Mouse (Mus musculus) testis, adult 2 months (tissue): Measurements from ENCODE around the gene Cep112.

Experiments
- CTCF ChIP-seq: fragments of 200-500 bp; IDR thresholded peaks from 2 replicates; pipeline ENCODE4 v1.5.1; 2012; ENCODE audit warnings: low read depth, mild to moderate bottlenecking, inconsistent platforms, low read length, moderate library complexity; ENCODE audit not compliant: control insufficient read depth, insufficient read depth, insufficient replicate concordance
- POLR2A ChIP-seq: fragments of 200-500 bp; IDR thresholded peaks from 2 replicates; pipeline ENCODE4 v1.6.1; 2012; ENCODE audit warnings: low read depth, mild to moderate bottlenecking, inconsistent platforms, low read length, moderate library complexity; ENCODE audit not compliant: control insufficient read depth

- TF ChIP-seq CTCF (no peak), POLR2A (no peak)
Observed at GRCm38 (mm10) chr11:108464138-108464537, 39.1 kb downstream of the Cep112 start.
